Mouse (Mus musculus): ENCODE results near the gene Tnik. TPM values are rescaled to one million over a fixed set of nuclear protein-coding genes. Genes with fewer than 3 reads are reported as not detected.

Tnik gene
- 2.2 TPM for polyA plus RNA-seq (2014; fragmentation: Illumina TruSeq; extraction: RNeasy Lipid Tissue Mini Kit (QIAGEN cat#74804); ENCODE audit: low read depth, low replicate concordance)

GRCm38 (mm10) chr3:28263002-28263947 is at the start of gene Tnik:
Gene Tnik, plus strand, starts transcription at chr3:28263214.

GRCm38 (mm10) chr3:28697797-28698196 is 434.8 kb downstream of the Tnik start, which contains the start of gene Slc2a2:
Gene Slc2a2, plus strand, starts transcription at chr3:28697903.

All from liver, adult 10 weeks (tissue).